Mouse (Mus musculus) embryonic stem cell, embryonic (primary cell): ENCODE measurements around the gene Hoxa10.

ENCODE experiments used
- CTCF ChIA-PET, 4 experiments: fragments of 300-600 bp in 2 of 4; fragments of 350-600 bp in 2 of 4; sonication (Branson Sonifier 250); formaldehyde crosslinking; loops; one replicate each; lab custom pipeline; 2022; ENCODE audit warnings: inconsistent platforms in 2 of 4; lab: Charles Lee
- POLR2A ChIA-PET, 4 experiments: fragments of 300-600 bp in 2 of 4; fragments of 350-600 bp in 2 of 4; sonication (Branson Sonifier 250); formaldehyde crosslinking; loops; one replicate each; lab custom pipeline; 2022; ENCODE audit warnings: antibody characterized with exemption in 4 of 4, inconsistent platforms in 1 of 4; lab: Charles Lee

Gene Hoxa10

GRCm38 (mm10) chr6:52252775-52253376, 12.2 kb upstream of the Hoxa10 start:
- POLR2A ChIA-PET, result interaction anchor here in 1 of 4 experiments (2.3 kb wide), 1 partner anchor 10 kb away, joined by 8 read pairs; no protein-coding TSS in a partner anchor
- CTCF ChIA-PET, result interaction anchor here in 2 of 4 experiments (1.4 to 3.6 kb wide), 4 partner anchors 12 to 719 kb away, joined by 3 to 14 read pairs (median 4); partner anchors contain the start of gene Hoxa10 (in 2 of the 2)

- CTCF ChIA-PET, result interaction anchor here (0.6 to 3.6 kb wide), 9 partner anchors 10 to 1677 kb away, joined by 3 to 14 read pairs (median 3); partner anchors contain the start of gene Hoxa10 (in 2 of the 4)
- POLR2A ChIA-PET, result interaction anchor here in 2 of 4 experiments (0.7 to 2.3 kb wide), 5 partner anchors 7 to 508 kb away, joined by 3 to 9 read pairs (median 6); no protein-coding TSS in a partner anchor
Observed at GRCm38 (mm10) chr6:52252016-52252774, 11.5 kb upstream of the Hoxa10 start.

- ChIA-PET POLR2A (interaction anchor here in 2 of 4 experiments (0.6 to 2.3 kb wide), 6 partner anchors 8 to 509 kb away, joined by 3 to 9 read pairs (median 6); no protein-coding TSS in a partner anchor), CTCF (interaction anchor here (0.6 to 3.6 kb wide), 7 partner anchors 10 to 1678 kb away, joined by 3 to 14 read pairs (median 3); partner anchors contain the start of gene Hoxa10 (in 2 of the 4))
Observed at GRCm38 (mm10) chr6:52251177-52251879, 10.7 kb upstream of the Hoxa10 start.

- POLR2A ChIA-PET, result no interaction called here
- CTCF ChIA-PET, result interaction anchor here in 2 of 4 experiments (0.6 to 3.6 kb wide), 2 partner anchors 9 to 10 kb away, joined by 3 to 14 read pairs; partner anchors contain the start of gene Hoxa10 (in 1 of the 2)
Observed at GRCm38 (mm10) chr6:52249826-52250225, 9.2 kb upstream of the Hoxa10 start.

- ChIA-PET CTCF (interaction anchor here in 2 of 4 experiments (0.6 to 3.6 kb wide), 2 partner anchors 9 to 10 kb away, joined by 3 to 14 read pairs; partner anchors contain the start of gene Hoxa10 (in 1 of the 2)), POLR2A (interaction anchor here in 1 of 4 experiments (0.6 kb wide), 1 partner anchor 232 kb away, joined by 4 read pairs; no protein-coding TSS in a partner anchor)
Observed at GRCm38 (mm10) chr6:52249415-52249738, 8.7 kb upstream of the Hoxa10 start.

- CTCF ChIA-PET, result interaction anchor here in 1 of 4 experiments (3.6 kb wide), 1 partner anchor 9 kb away, joined by 14 read pairs; the partner anchor contains the start of gene Hoxa10
- POLR2A ChIA-PET, result interaction anchor here in 1 of 4 experiments (0.6 kb wide), 1 partner anchor 231 kb away, joined by 4 read pairs; no protein-coding TSS in a partner anchor
Observed at GRCm38 (mm10) chr6:52248638-52249414, 8.2 kb upstream of the Hoxa10 start.

GRCm38 (mm10) chr6:52247766-52248637, 7.3 kb upstream of the Hoxa10 start:
- ChIA-PET CTCF (interaction anchor here in 2 of 4 experiments (0.6 to 1.3 kb wide), 2 partner anchors 9 to 372 kb away, joined by 3 read pairs; no protein-coding TSS in a partner anchor), POLR2A (interaction anchor here in 1 of 4 experiments (1.0 to 1.7 kb wide), 5 partner anchors 12 to 71 kb away, joined by 3 to 5 read pairs (median 4); partner anchors contain the start of genes 5730596B20Rik and Hoxa7)

GRCm38 (mm10) chr6:52246916-52247315, 6.3 kb upstream of the Hoxa10 start:
- ChIA-PET POLR2A (interaction anchor here in 2 of 4 experiments (0.5 to 1.7 kb wide), 7 partner anchors 10 to 70 kb away, joined by 3 to 5 read pairs (median 3); partner anchors contain the start of genes 5730596B20Rik (in 1 of the 2) and Hoxa7 (in 1 of the 2)), CTCF (interaction anchor here in 3 of 4 experiments (0.6 to 2.0 kb wide), 4 partner anchors 10 to 371 kb away, joined by 3 to 6 read pairs (median 3); no protein-coding TSS in a partner anchor)

- ChIA-PET CTCF (interaction anchor here in 2 of 4 experiments (1.1 to 2.0 kb wide), 2 partner anchors 10 to 13 kb away, joined by 3 to 6 read pairs; no protein-coding TSS in a partner anchor), POLR2A (interaction anchor here in 3 of 4 experiments (0.5 to 1.7 kb wide), 7 partner anchors 10 to 489 kb away, joined by 3 to 5 read pairs (median 4); no protein-coding TSS in a partner anchor)
Observed at GRCm38 (mm10) chr6:52246403-52246803, 5.7 kb upstream of the Hoxa10 start.

- ChIA-PET POLR2A (interaction anchor here in 2 of 4 experiments (0.6 to 1.7 kb wide), 6 partner anchors 12 to 320 kb away, joined by 3 to 6 read pairs (median 3); partner anchors contain the start of gene Hoxa13 (in 1 of the 2)), CTCF (interaction anchor here in 2 of 4 experiments (1.2 to 2.0 kb wide), 3 partner anchors 11 to 34 kb away, joined by 3 to 6 read pairs (median 4); no protein-coding TSS in a partner anchor)
Observed at GRCm38 (mm10) chr6:52245757-52246142, 5.1 kb upstream of the Hoxa10 start, which contains the start of gene Hoxa11. TSS of gene Hoxa11 (minus strand) at chr6:52245810.

- ChIA-PET POLR2A (interaction anchor here in 2 of 4 experiments (0.6 to 1.7 kb wide), 7 partner anchors 12 to 321 kb away, joined by 3 to 6 read pairs (median 3); partner anchors contain the start of gene Hoxa13 (in 1 of the 2)), CTCF (interaction anchor here in 3 of 4 experiments (0.6 to 2.0 kb wide), 6 partner anchors 12 to 45 kb away, joined by 3 to 6 read pairs (median 4); no protein-coding TSS in a partner anchor)
Observed at GRCm38 (mm10) chr6:52245040-52245756, 4.5 kb upstream of the Hoxa10 start.

- ChIA-PET POLR2A (interaction anchor here (0.6 to 3.9 kb wide), 8 partner anchors 11 to 324 kb away, joined by 3 to 11 read pairs (median 4); partner anchors contain the start of gene Hoxa13 (in 1 of the 4)), CTCF (interaction anchor here in 3 of 4 experiments (0.6 to 1.5 kb wide), 5 partner anchors 15 to 45 kb away, joined by 3 to 4 read pairs (median 3); no protein-coding TSS in a partner anchor)
Observed at GRCm38 (mm10) chr6:52244471-52245039, 3.9 kb upstream of the Hoxa10 start.

GRCm38 (mm10) chr6:52243681-52244121, 3.0 kb upstream of the Hoxa10 start:
- POLR2A ChIA-PET, result interaction anchor here in 3 of 4 experiments (0.5 to 3.9 kb wide), 8 partner anchors 8 to 845 kb away, joined by 3 to 11 read pairs (median 6); no protein-coding TSS in a partner anchor
- CTCF ChIA-PET, result interaction anchor here in 2 of 4 experiments (1.2 to 1.4 kb wide), 2 partner anchors 10 to 14 kb away, joined by 4 to 6 read pairs; no protein-coding TSS in a partner anchor
